Comparison of ENCODE assay signal across 8 mouse cellular contexts in genomic region chr6:83762344-83762743, GRCm38 (mm10). TPM values are rescaled to one million over a fixed set of nuclear protein-coding genes. Genes with fewer than 3 reads are reported as not detected.
A peak's percentile ranks its signal among the peaks of the same experiment; 100 is the strongest.
DNase-seq lines count a peak whose midpoint lies in the region; ATAC-seq lines count a peak whose summit lies in the region.
"Had no signal": no experiment of that assay in that cellular context is flagged by ENCODE, and none has a peak within 500 bp of the region (broad histone marks: within the 10 kb centered on the region; RNA-seq: fewer than 3 reads in every experiment).

Gene Ankrd53, plus strand, starts transcription at chr6:83762644.

- peaks cover 59% of the 10 kb centered on the region for H3K27me3 ChIP-seq in lung, embryonic 15.5 days
- peaks cover 56% of the 10 kb centered on the region for H3K27me3 ChIP-seq in forebrain, embryonic 15.5 days
- peaks cover 73% of the 10 kb centered on the region for H3K27me3 ChIP-seq in limb, embryonic 13.5 days
- H3K27me3 ChIP-seq in stomach, embryonic 14.5 days (ENCODE audit: control insufficient read depth, insufficient read depth, low read length) = peaks cover 33% of the 10 kb centered on the region

- H3K9ac ChIP-seq in lung, embryonic 15.5 days = peak within 1 kb of the TSS; percentile 20; the same call in 1 of the 2 replicates
- H3K9ac ChIP-seq in forebrain, embryonic 15.5 days (replicated peaks) = no peak within 1 kb of the TSS
- peak within 1 kb of the TSS; percentile 40; the same call in 1 of the 2 replicates for H3K9ac ChIP-seq in limb, embryonic 13.5 days
- H3K9ac ChIP-seq in stomach, embryonic 14.5 days (replicated peaks; ENCODE audit: low read depth, low read length) = peak within 1 kb of the TSS; percentile 25; the same call in 1 of the 2 replicates

- DNase-seq in lung, postnatal 4 days = no peak
- no peak for DNase-seq in ovary, postnatal 14 days (ENCODE audit: low spot score)
- no peak for DNase-seq in kidney, adult 9 months
- DNase-seq: cerebellum, postnatal 10 days had no signal

- no peaks in the 10 kb centered on the region for H3K9me3 ChIP-seq in lung, embryonic 15.5 days
- H3K9me3 ChIP-seq in forebrain, embryonic 15.5 days = no peaks in the 10 kb centered on the region
- H3K9me3 ChIP-seq in limb, embryonic 13.5 days = no peaks in the 10 kb centered on the region
- no peaks in the 10 kb centered on the region for H3K9me3 ChIP-seq in stomach, embryonic 14.5 days (ENCODE audit: control insufficient read depth, low read depth, low read length)

- peak within 1 kb of the TSS; percentile 81 for H3K4me2 ChIP-seq in lung, embryonic 15.5 days
- H3K4me2 ChIP-seq in forebrain, embryonic 15.5 days (replicated peaks) = peak within 1 kb of the TSS; percentile 42
- peak within 1 kb of the TSS; percentile 70 for H3K4me2 ChIP-seq in limb, embryonic 13.5 days (replicated peaks)
- peak within 1 kb of the TSS; percentile 66 for H3K4me2 ChIP-seq in stomach, embryonic 14.5 days (replicated peaks; ENCODE audit: low read depth, low read length)

- H3K4me3 ChIP-seq in lung, embryonic 15.5 days = peak within 1 kb of the TSS; percentile 34
- peak within 1 kb of the TSS; percentile 24 for H3K4me3 ChIP-seq in forebrain, embryonic 15.5 days
- H3K4me3 ChIP-seq in limb, embryonic 13.5 days = peak within 1 kb of the TSS; percentile 41
- H3K4me3 ChIP-seq in stomach, embryonic 14.5 days (ENCODE audit: low read depth, low read length) = peak within 1 kb of the TSS; percentile 29

- H3K36me3 ChIP-seq in lung, embryonic 15.5 days = no peaks in the 10 kb centered on the region
- H3K36me3 ChIP-seq in forebrain, embryonic 15.5 days = no peaks in the 10 kb centered on the region
- no peaks in the 10 kb centered on the region for H3K36me3 ChIP-seq in limb, embryonic 13.5 days
- no peaks in the 10 kb centered on the region for H3K36me3 ChIP-seq in stomach, embryonic 14.5 days (ENCODE audit: control insufficient read depth, insufficient read depth, low read length)

- WGBS in lung, embryonic 15.5 days = 24% methylated on average over 6 of the region's 6 CpGs
- WGBS in forebrain, embryonic 15.5 days = 33% methylated on average over 6 of the region's 6 CpGs
- 23% methylated on average over 6 of the region's 6 CpGs for WGBS in limb, embryonic 13.5 days
- WGBS in stomach, embryonic 14.5 days = 25% methylated on average over 6 of the region's 6 CpGs

- H3K4me1 ChIP-seq in lung, embryonic 15.5 days = peaks cover 9% of the 10 kb centered on the region
- peaks cover 12% of the 10 kb centered on the region for H3K4me1 ChIP-seq in forebrain, embryonic 15.5 days
- H3K4me1 ChIP-seq in limb, embryonic 13.5 days = peaks cover 14% of the 10 kb centered on the region
- H3K4me1 ChIP-seq in stomach, embryonic 14.5 days (ENCODE audit: control insufficient read depth, insufficient read depth, low read length) = peaks cover 5% of the 10 kb centered on the region; the same call in 1 of the 2 replicates

- no peak within 1 kb of the TSS for H3K27ac ChIP-seq in lung, embryonic 15.5 days
- H3K27ac ChIP-seq in forebrain, embryonic 15.5 days (replicated peaks) = no peak within 1 kb of the TSS
- H3K27ac ChIP-seq in limb, embryonic 13.5 days = no peak within 1 kb of the TSS
- no peak within 1 kb of the TSS for H3K27ac ChIP-seq in stomach, embryonic 14.5 days (ENCODE audit: low read length)

- ATAC-seq in lung, embryonic 15.5 days (ENCODE audit: borderline replicate concordance, extremely low read depth, low FRiP score, low TSS enrichment) = no peak
- ATAC-seq in forebrain, embryonic 15.5 days (replicated peaks) = no peak
- no peak for ATAC-seq in limb, embryonic 13.5 days (ENCODE audit: low FRiP score, low read depth)
- ATAC-seq in stomach, embryonic 14.5 days (ENCODE audit: insufficient number of reproducible peaks, insufficient read depth, low FRiP score, low read depth) = no peak

RNA-seq across cellular contexts. Expression of gene Ankrd53, which starts in this region (rescaled TPM):
- polyA plus RNA-seq in lung, embryonic 15.5 days (2015; fragmentation: Nextera tagmentation; extraction: Ambion mirVana) = not detected in 2 replicates
- 0.19 and 0.24 TPM in 2 replicates for polyA plus RNA-seq in forebrain, embryonic 15.5 days (2015; fragmentation: Nextera tagmentation; extraction: Ambion mirVana)
- 0.20 and 0.25 TPM in 2 replicates for polyA plus RNA-seq in limb, embryonic 13.5 days (2015; fragmentation: Nextera tagmentation; extraction: Ambion mirVana)
- polyA plus RNA-seq in stomach, embryonic 14.5 days (2014; fragmentation: Nextera tagmentation; extraction: Ambion mirVana) = 0.20 TPM in 1 of 2 replicates, not detected in the other
